Mouse (Mus musculus) hindbrain, embryonic 14.5 days (tissue): ENCODE measurements around the gene Gramd1a. TPM values are rescaled to one million over a fixed set of nuclear protein-coding genes. Genes with fewer than 3 reads are reported as not detected.

Source experiments
- ATAC-seq: fragments of 200-750 bp; cut with Nextera tagmentation; 2 replicates; pipeline ENCODE4 v1.8.0; 2017; ENCODE audit warnings: moderate number of reproducible peaks, mild to moderate bottlenecking, moderate TSS enrichment, moderate library complexity; ENCODE audit not compliant: low FRiP score
- DNase-seq: peaks from one replicate; pipeline ENCODE4 v3.0.0-alpha.2; 2015; ENCODE audit warnings: low spot score
- H3K27ac ChIP-seq: fragments of 300-500 bp; sonication (generic); 2 replicates; pipeline ENCODE4 v1.5.1; 2014; ENCODE audit warnings: mild to moderate bottlenecking, moderate library complexity
- H3K27me3 ChIP-seq: fragments of 300-500 bp; sonication (generic); 2 replicates; pipeline ENCODE4 v1.6.1; 2014; ENCODE audit warnings: mild to moderate bottlenecking, low read length, mixed read lengths; ENCODE audit not compliant: control insufficient read depth, insufficient read depth
- H3K36me3 ChIP-seq: fragments of 300-500 bp; sonication (generic); replicated peaks from 2 replicates; pipeline ENCODE4 v1.6.1; 2014; ENCODE audit not compliant: control insufficient read depth, insufficient read depth
- H3K4me1 ChIP-seq: fragments of 300-500 bp; sonication (generic); replicated peaks from 2 replicates; pipeline ENCODE4 v1.6.1; 2014; ENCODE audit warnings: antibody characterized with exemption, low read length, mixed read lengths; ENCODE audit not compliant: control insufficient read depth, insufficient read depth
- H3K4me2 ChIP-seq: fragments of 300-500 bp; sonication (generic); replicated peaks from 2 replicates; pipeline ENCODE4 v1.6.1; 2014; ENCODE audit warnings: mild to moderate bottlenecking, moderate library complexity
- H3K4me3 ChIP-seq: fragments of 300-500 bp; sonication (generic); replicated peaks from 2 replicates; pipeline ENCODE4 v1.5.1; 2014; ENCODE audit warnings: mild to moderate bottlenecking, low read length
- H3K9ac ChIP-seq: fragments of 300-500 bp; sonication (generic); 2 replicates; pipeline ENCODE4 v1.6.1; 2014
- H3K9me3 ChIP-seq: fragments of 300-500 bp; sonication (generic); 2 replicates; pipeline ENCODE4 v1.6.1; 2016; ENCODE audit warnings: low read length; ENCODE audit not compliant: control insufficient read depth
- WGBS: fragments of 180-500 bp; shearing (Covaris S2); extraction: QIAGEN DNeasy Blood & Tissue Kit; methylation state at CpG from one replicate; pipeline ENCODE4 v1.1.7; 2014; 5-methylcytosine and 5-hydroxymethylcytosine counted together
- polyA plus RNA-seq: library from polyadenylated mRNA; unstranded; fragments of >200 nt; fragmentation: Nextera tagmentation; extraction: Ambion mirVana; gene quantifications from 2 replicates; pipeline ENCODE4 v1.2.1, GENCODE M21; 2014

The Gramd1a gene
- polyA plus RNA-seq, 1 experiment from 2014 or later, result 191 TPM

GRCm38 (mm10) chr7:31081106-31081505 is 74.6 kb downstream of the Gramd1a start:
- no peaks in the 10 kb centered on the region for H3K9me3 ChIP-seq
- no peaks in the 10 kb centered on the region for H3K27me3 ChIP-seq
- DNase-seq, result no peak
- no peak overlapping the region for H3K9ac ChIP-seq
- no peaks in the 10 kb centered on the region for H3K36me3 ChIP-seq
- no peak overlapping the region for H3K4me2 ChIP-seq
- H3K4me1 ChIP-seq, result 0 out of 2 replicates have a peak, but pooled peaks cover 4% of the 10 kb centered on the region
- no peak for ATAC-seq
- H3K4me3 ChIP-seq, result no peak overlapping the region
- no peak overlapping the region for H3K27ac ChIP-seq
- WGBS, result 56% methylated on average over 1 of the region's 1 CpGs

- no peaks in the 10 kb centered on the region for H3K36me3 ChIP-seq
- DNase-seq (no peak), ATAC-seq (no peak)
- no peak overlapping the region for H3K4me3 ChIP-seq
- H3K4me2 ChIP-seq, result no peak overlapping the region
- H3K27ac ChIP-seq, result no peak overlapping the region
- no peak overlapping the region for H3K9ac ChIP-seq
- H3K27me3 ChIP-seq, result no peaks in the 10 kb centered on the region
- H3K4me1 ChIP-seq, result 0 out of 2 replicates have a peak, but pooled peaks cover 4% of the 10 kb centered on the region
- 38% methylated on average over 3 of the region's 3 CpGs for WGBS
- H3K9me3 ChIP-seq, result no peaks in the 10 kb centered on the region
Measured at GRCm38 (mm10) chr7:31080611-31081010, 75.1 kb downstream of the Gramd1a start.

Other genes with a start within 250 kb of the Gramd1a start
- gene Mag, start 241.0 kb downstream of the Gramd1a start, polyA plus RNA-seq, result 3.4 and 4.3 TPM in 2 replicates
- not detected in 2 replicates for gene Hamp2, start 231.2 kb downstream of the Gramd1a start, polyA plus RNA-seq
- not detected in 2 replicates for gene Hamp, start 211.9 kb downstream of the Gramd1a start, polyA plus RNA-seq
- 24.9 and 26.5 TPM in 2 replicates for gene Usf2, start 199.1 kb downstream of the Gramd1a start, polyA plus RNA-seq
- 19.6 and 21.7 TPM in 2 replicates for gene Lsr, start 182.4 kb downstream of the Gramd1a start, polyA plus RNA-seq
- gene Fam187b, start 182.1 kb downstream of the Gramd1a start, polyA plus RNA-seq, result 0.22 and 1.0 TPM in 2 replicates
- gene Fxyd5, start 113.4 kb downstream of the Gramd1a start, polyA plus RNA-seq, result 13.6 and 14.8 TPM in 2 replicates
- gene Fxyd7, start 104.4 kb downstream of the Gramd1a start, polyA plus RNA-seq, result 236 and 249 TPM in 2 replicates
- 34.1 and 59.0 TPM in 2 replicates for gene Fxyd1, start 98.7 kb downstream of the Gramd1a start, polyA plus RNA-seq
- gene Lgi4, start 96.6 kb downstream of the Gramd1a start, polyA plus RNA-seq, result 0.28 and 0.60 TPM in 2 replicates
- gene Fxyd3, start 79.2 kb downstream of the Gramd1a start, polyA plus RNA-seq, result 0.66 TPM in 1 of 2 replicates, not detected in the other
- gene Hpn, start 40.6 kb downstream of the Gramd1a start, polyA plus RNA-seq, result 0.55 and 0.67 TPM in 2 replicates
- gene Scn1b, start 28.9 kb downstream of the Gramd1a start, polyA plus RNA-seq, result 13.0 and 18.3 TPM in 2 replicates
- not detected in 2 replicates for gene Scgb2b2, start 134.6 kb upstream of the Gramd1a start, polyA plus RNA-seq
- gene Scgb1b2, start 135.9 kb upstream of the Gramd1a start, polyA plus RNA-seq, result not detected in 2 replicates
- not detected in 2 replicates for gene Scgb2b3, start 206.2 kb upstream of the Gramd1a start, polyA plus RNA-seq
- gene Scgb1b3, start 219.7 kb upstream of the Gramd1a start, polyA plus RNA-seq, result not detected in 2 replicates